Comparison of ENCODE assay signal across 12 mouse cellular contexts in the genomic region with DNA sequence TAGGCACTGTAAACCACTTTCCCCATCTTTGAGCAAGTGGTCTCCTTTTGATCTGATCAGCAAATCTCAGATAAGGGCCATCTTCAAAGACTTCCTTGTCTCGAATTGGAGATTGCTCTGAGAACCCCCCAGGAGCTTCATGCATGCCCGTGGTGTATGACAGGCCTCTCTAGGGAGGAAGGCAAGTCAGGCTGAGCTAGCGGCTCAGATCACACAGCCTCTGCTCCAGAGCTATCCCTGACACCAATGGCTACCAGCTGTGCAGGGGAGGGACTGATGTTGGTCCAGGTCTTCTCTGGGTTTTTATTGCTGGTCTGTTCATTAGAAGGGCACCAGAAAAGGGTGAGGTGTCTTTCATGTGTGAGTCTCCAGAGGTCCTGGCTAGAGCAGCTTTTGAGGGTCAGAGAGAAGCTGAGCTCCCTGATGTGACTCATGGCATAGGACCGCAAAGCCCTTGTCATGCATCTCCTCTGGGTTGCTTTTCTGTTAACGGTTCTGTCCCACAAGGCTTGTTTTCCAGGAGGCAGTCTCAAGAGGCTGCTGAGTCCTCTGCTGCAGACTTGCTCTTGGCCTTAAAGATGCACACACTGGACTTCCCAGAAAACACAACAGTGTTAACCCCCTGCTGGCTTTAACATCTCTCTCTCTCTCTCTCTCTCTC.
DNase-seq lines count a peak whose midpoint lies in the region; ATAC-seq and TF ChIP-seq lines count a peak whose summit lies in the region.
"Had no signal": no experiment of that assay in that cellular context is flagged by ENCODE, and none has a peak within 500 bp of the region (broad histone marks: within the 10 kb centered on the region; RNA-seq: fewer than 3 reads in every experiment).

No protein-coding gene starts in this region.

- H3K9me3 ChIP-seq in hindbrain, embryonic 13.5 days, result no peaks in the 10 kb centered on the region
- H3K9me3 ChIP-seq in hindbrain, embryonic 12.5 days (replicated peaks), result no peaks in the 10 kb centered on the region
- no peaks in the 10 kb centered on the region for H3K9me3 ChIP-seq in stomach, postnatal 0 days (ENCODE audit: control insufficient read depth, low read length)
- H3K9me3 ChIP-seq: liver, embryonic 13.5 days; megakaryocyte, embryonic 14.5 days had no signal

- H3K27me3 ChIP-seq in hindbrain, embryonic 13.5 days, result peaks cover 10% of the 10 kb centered on the region
- peaks cover 6% of the 10 kb centered on the region for H3K27me3 ChIP-seq in hindbrain, embryonic 12.5 days
- no peaks in the 10 kb centered on the region for H3K27me3 ChIP-seq in stomach, postnatal 0 days (ENCODE audit: control insufficient read depth, insufficient read depth, low read length)

- H3K4me3 ChIP-seq in hindbrain, embryonic 13.5 days, result no peak overlapping the region
- no peak overlapping the region for H3K4me3 ChIP-seq in hindbrain, embryonic 12.5 days
- no peak overlapping the region for H3K4me3 ChIP-seq in stomach, postnatal 0 days (ENCODE audit: low read depth, low read length)
- H3K4me3 ChIP-seq: liver, embryonic 13.5 days; megakaryocyte, embryonic 14.5 days had no signal

- WGBS in hindbrain, embryonic 13.5 days, result 24% methylated on average over 5 of the region's 5 CpGs
- WGBS in hindbrain, embryonic 12.5 days, result 27% methylated on average over 5 of the region's 5 CpGs
- 37% methylated on average over 5 of the region's 5 CpGs for WGBS in stomach, postnatal 0 days

- peaks cover 42% of the 10 kb centered on the region for H3K4me1 ChIP-seq in hindbrain, embryonic 13.5 days (replicated peaks)
- H3K4me1 ChIP-seq in hindbrain, embryonic 12.5 days, result peaks cover 39% of the 10 kb centered on the region
- H3K4me1 ChIP-seq in stomach, postnatal 0 days (replicated peaks; ENCODE audit: control insufficient read depth, insufficient read depth), result no peaks in the 10 kb centered on the region
- H3K4me1 ChIP-seq: liver, embryonic 13.5 days; megakaryocyte, embryonic 14.5 days had no signal

- H3K4me2 ChIP-seq in hindbrain, embryonic 13.5 days, result no peak overlapping the region
- H3K4me2 ChIP-seq in hindbrain, embryonic 12.5 days (replicated peaks), result no peak overlapping the region
- H3K4me2 ChIP-seq in stomach, postnatal 0 days (replicated peaks; ENCODE audit: low read depth), result no peak overlapping the region
- H3K4me2 ChIP-seq: liver, embryonic 13.5 days had no signal

- H3K36me3 ChIP-seq in hindbrain, embryonic 13.5 days, result no peaks in the 10 kb centered on the region
- H3K36me3 ChIP-seq in hindbrain, embryonic 12.5 days, result no peaks in the 10 kb centered on the region
- no peaks in the 10 kb centered on the region for H3K36me3 ChIP-seq in stomach, postnatal 0 days (ENCODE audit: control insufficient read depth, insufficient read depth, low read length)
- H3K36me3 ChIP-seq: liver, embryonic 13.5 days had no signal

- DNase-seq in retina, postnatal 1 day, result peak; percentile 11
- DNase-seq in retina, embryonic 14.5 days (ENCODE audit: low spot score), result no peak
- DNase-seq in embryo, embryonic 10.5 days (ENCODE audit: low spot score), result peak; percentile 40
- DNase-seq in stomach, postnatal 0 days (ENCODE audit: low spot score), result no peak
- no peak for DNase-seq in thymus, postnatal 0 days (ENCODE audit: low spot score)
- DNase-seq: liver, embryonic 13.5 days had no signal

- H3K9ac ChIP-seq in hindbrain, embryonic 13.5 days, result no peak overlapping the region
- H3K9ac ChIP-seq in hindbrain, embryonic 12.5 days, result no peak overlapping the region
- H3K9ac ChIP-seq in stomach, postnatal 0 days (ENCODE audit: low read length), result no peak overlapping the region
- H3K9ac ChIP-seq: liver, embryonic 13.5 days had no signal

- TF ChIP-seq EP300 in stomach, postnatal 0 days (optimal IDR thresholded peaks at IDR 0.05), result no peak

- 0 out of 2 replicates have a peak overlapping the region, but pooled peaks have one; percentile 0 for H3K27ac ChIP-seq in hindbrain, embryonic 13.5 days
- H3K27ac ChIP-seq in hindbrain, embryonic 12.5 days, result no peak overlapping the region
- H3K27ac ChIP-seq in stomach, postnatal 0 days (replicated peaks), result peak overlapping the region; percentile 69
- H3K27ac ChIP-seq: liver, embryonic 13.5 days had no signal

- no peak for ATAC-seq in hindbrain, embryonic 13.5 days (ENCODE audit: low FRiP score)
- ATAC-seq in hindbrain, embryonic 12.5 days (ENCODE audit: low FRiP score), result no peak
- no peak for ATAC-seq in stomach, postnatal 0 days (ENCODE audit: low FRiP score, low TSS enrichment)
- no peak for ATAC-seq in erythroblast, adult 5-6 weeks (replicated peaks; ENCODE audit: low FRiP score, poor library complexity, severe bottlenecking)
- ATAC-seq: activated CD4-positive, CD25-positive, alpha-beta regulatory T cell, adult 4 months; forebrain, embryonic 14.5 days had no signal

- no peak for TF ChIP-seq CTCF in stomach, postnatal 0 days (IDR thresholded peaks at IDR 0.05; ENCODE audit: low read depth)

Comparison
In these comparisons a context has a peak if more than half of its experiments do, and no peak if none do; other contexts are left out.
1. DNase-seq: peak in retina, postnatal 1 day (single experiment) and embryo, embryonic 10.5 days (single experiment); none in retina, embryonic 14.5 days (single experiment), stomach, postnatal 0 days (single experiment) and thymus, postnatal 0 days (single experiment).